Mouse (Mus musculus) adrenal gland, adult 8-10 months (tissue): ENCODE results near the gene Ptprg. TPM values are rescaled to one million over a fixed set of nuclear protein-coding genes. Genes with fewer than 3 reads are reported as not detected.
"Not testable (repeated sequence)": the region's sequence is repeated elsewhere in the genome, so short reads cannot be mapped to it uniquely, and the experiment has no call there.

ENCODE experiments used
- DNase-seq: peaks from one replicate; pipeline ENCODE4 v3.0.0; 2022
- total RNA-seq, 4 experiments: library from RNA; stranded (reverse); gene quantifications; 2 replicates each; pipeline ENCODE4 v1.2.4; 2022

Gene Ptprg
- total RNA-seq, 4 experiments from 2014 or later, result 96.2 to 135 (median 118) TPM

GRCm38 (mm10) chr14:11983031-11983430, 429.7 kb downstream of the Ptprg start:
- no peak for DNase-seq

DNA sequence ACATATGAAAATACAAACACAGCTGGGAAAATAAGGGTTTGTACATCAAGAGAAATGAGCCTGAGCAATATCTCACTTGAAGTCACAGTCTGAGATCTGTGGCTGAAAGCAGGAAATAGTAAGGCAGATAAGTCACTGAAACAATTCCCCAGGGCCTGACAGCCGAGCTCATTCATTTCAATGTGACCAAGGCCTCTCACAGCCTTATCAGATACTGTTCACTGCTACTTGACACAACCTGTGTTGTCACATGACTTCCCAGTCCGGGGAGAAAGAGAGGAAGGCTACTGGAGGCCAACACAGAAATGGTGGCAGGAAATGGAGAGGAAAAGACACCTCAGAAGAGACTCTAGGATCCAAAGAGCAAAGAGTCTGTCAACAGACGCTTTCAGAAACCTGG, 430.8 kb downstream of the Ptprg start:
- DNase-seq, result no peak

- no peak for DNase-seq
These were observed 435.6 kb downstream of the Ptprg start for GRCm38 (mm10) chr14:11988975-11989374.

GRCm38 (mm10) chr14:11991151-11991550, 437.8 kb downstream of the Ptprg start:
- peak; percentile 19 for DNase-seq

- DNase-seq, result no peak
These were observed 438.8 kb downstream of the Ptprg start for GRCm38 (mm10) chr14:11992111-11992510.

DNA sequence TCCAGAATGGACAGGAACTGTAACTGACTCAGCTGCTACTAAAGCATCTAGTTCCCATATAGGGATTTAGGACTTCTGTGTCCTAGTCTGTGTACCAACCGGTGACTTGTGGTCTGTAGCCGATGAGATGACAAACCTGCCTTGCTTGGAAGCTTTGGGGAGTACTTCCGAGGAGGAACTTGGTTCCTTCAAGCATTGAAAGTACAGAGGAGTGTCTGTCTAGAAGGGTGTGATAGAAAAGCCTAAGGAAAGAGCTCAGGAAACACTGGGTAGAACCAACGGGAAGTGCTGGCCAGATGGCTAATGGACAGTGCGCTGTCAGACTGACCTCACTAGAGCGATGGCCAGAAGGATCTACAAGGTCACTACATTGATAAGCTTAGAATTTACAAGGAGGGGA, 439.2 kb downstream of the Ptprg start:
- DNase-seq, result no peak

GRCm38 (mm10) chr14:11997555-11997954, 444.2 kb downstream of the Ptprg start:
- DNase-seq, result no peak

DNA sequence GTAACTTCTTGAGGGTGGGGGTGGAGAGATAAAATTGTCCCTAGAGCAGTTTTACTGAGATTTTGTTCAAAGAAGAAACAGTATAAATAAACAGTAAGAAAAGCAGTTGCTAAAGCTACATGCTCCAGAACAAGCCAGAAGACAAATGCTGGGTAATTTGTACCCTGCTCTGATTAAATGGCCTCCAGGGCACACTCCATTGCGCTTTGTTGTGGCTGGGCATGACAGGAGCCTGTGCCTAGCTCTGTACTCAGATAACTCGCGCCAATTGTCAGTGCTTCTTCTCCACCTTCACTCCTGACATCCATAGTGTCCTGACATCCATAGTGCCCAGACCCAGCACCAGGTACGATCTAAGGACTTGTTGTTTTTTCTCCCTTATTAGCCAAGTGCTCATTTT, 445.1 kb downstream of the Ptprg start:
- no peak for DNase-seq

- DNase-seq, result no peak
These were observed 450.7 kb downstream of the Ptprg start for GRCm38 (mm10) chr14:12004061-12004460.

GRCm38 (mm10) chr14:12011766-12012165, 458.4 kb downstream of the Ptprg start:
- no peak for DNase-seq

DNA sequence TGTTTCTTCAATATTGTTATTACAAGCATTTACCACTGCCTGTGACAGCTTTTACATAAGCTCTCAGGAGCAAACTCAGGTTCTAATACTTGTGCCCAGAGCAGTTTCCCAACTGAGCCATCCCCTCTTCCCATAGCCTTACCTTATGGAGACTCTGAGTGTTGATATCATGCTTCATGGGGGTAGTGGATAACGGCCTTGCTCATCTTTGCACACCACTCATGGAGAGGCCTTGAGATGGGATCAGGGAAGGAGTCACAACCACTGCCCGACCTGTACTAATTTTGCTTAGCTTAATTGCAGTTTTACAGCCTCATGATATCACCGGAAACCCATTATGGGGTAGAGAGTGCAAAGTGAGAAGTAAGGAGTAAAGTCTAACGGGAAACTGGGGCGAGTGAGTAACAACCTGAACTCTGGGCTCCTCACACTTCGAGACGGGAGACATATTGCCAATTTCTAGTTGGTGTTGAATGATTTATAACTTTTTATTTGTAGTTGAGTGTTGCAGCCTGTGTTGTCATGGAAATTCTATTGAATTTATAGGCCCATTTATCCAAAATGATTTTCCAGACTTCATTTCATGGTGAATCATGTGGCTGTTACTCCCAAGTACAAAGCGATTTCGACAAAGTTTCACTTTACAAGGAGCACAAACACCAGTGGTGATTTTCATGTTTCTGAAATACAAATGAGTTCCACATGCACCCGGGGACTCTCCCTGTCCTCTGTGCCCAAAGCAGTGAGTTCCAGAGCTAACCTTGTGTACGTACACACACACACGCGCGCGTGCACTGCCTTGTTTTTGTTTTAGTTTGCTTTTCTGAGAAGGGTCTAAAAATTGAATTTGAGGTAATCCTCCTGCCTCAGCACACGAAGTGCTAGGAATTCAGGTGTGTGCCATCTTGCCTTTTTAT, 472.7 kb downstream of the Ptprg start:
- DNase-seq, result no peak

GRCm38 (mm10) chr14:12027247-12027646, 473.9 kb downstream of the Ptprg start:
- no peak for DNase-seq

- no peak for DNase-seq
These were observed 476.6 kb downstream of the Ptprg start for GRCm38 (mm10) chr14:12029926-12030325.

- DNase-seq, result no peak
These were observed 483.4 kb downstream of the Ptprg start for GRCm38 (mm10) chr14:12036530-12037283.

DNA sequence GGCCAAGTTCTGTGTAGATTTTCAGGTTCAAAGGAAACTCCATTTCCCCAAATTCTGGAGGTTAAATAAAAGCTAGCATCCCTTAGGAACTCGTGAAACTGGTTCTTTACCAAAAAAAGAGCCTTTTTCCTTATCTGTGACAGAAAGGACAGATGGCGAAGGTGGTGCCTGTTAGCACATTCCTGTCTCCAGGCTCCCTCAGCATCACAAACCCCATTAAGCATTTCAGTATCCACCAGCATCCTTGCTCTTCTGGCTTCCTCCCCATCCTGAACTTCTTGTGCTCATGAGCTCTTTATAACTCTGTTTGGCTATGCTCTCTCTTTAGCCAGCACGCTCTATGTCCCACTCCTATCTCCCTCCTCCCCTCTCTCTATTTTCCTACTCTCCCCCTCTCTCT, 486.4 kb downstream of the Ptprg start:
- DNase-seq, result no peak

GRCm38 (mm10) chr14:12041566-12041965, 488.2 kb downstream of the Ptprg start:
- DNase-seq, result peak; percentile 19

GRCm38 (mm10) chr14:12046226-12046882, 493.0 kb downstream of the Ptprg start:
- DNase-seq, result no peak

DNA sequence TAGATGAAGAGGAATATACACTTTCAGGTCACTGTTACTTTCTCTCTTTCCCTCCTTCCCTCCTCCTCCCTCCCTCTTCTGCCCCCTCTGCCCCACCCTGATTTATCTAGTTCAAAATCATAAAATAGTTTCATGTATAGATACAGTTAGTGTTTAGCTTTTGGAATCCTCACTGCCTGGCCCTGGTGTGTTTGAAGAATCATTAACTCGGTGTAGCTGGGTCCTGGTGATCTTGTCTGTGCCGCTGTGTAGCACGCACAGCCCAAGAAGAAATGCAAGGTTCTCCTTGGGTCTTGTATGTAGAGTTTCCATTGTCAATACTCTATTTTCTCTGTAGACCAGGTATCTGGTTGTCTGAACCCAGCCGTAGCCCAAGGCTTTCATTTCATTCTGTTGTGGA, 494.3 kb downstream of the Ptprg start:
- DNase-seq, result no peak

- DNase-seq, result no peak
These were observed 503.7 kb downstream of the Ptprg start for GRCm38 (mm10) chr14:12056912-12057524.

DNA sequence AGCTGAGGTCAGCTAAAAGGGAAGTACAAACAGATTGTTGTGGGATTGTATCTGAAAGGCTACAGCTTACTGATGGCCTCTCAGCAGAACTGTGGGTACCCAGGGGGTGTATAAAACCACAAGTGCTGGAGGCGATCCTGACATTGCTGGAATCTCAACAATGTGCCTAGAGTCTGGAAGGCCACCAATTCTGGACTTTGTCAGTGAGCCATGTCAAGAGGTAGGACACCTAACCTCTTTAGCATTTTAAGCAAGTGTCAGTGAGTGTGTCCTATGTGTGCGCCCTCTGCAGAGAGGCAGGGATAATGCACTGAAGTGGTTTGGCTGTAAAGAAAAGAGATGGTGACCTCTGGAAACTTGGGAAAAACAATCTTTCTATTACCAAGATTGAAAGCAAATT, 504.5 kb downstream of the Ptprg start:
- no peak for DNase-seq

GRCm38 (mm10) chr14:12059149-12059548, 505.8 kb downstream of the Ptprg start:
- no peak for DNase-seq

GRCm38 (mm10) chr14:12061313-12061712, 508.0 kb downstream of the Ptprg start:
- DNase-seq, result not testable (repeated sequence)
